Mouse (Mus musculus) kidney, adult 2 months (tissue): ENCODE results near the gene Blm.

Experiments
- CTCF ChIP-seq: fragments of 200-500 bp; conservative IDR thresholded peaks from 2 replicates; pipeline ENCODE4 v1.5.1; 2011; ENCODE audit warnings: low read depth, mild to moderate bottlenecking, control low read depth, low read length, moderate library complexity, mixed read lengths; ENCODE audit not compliant: insufficient read depth, insufficient read length
- POLR2A ChIP-seq: fragments of 200-500 bp; IDR thresholded peaks from one replicate; pipeline ENCODE4 v1.6.1; 2011; ENCODE audit warnings: low read depth, low read length, control low read depth

DNA sequence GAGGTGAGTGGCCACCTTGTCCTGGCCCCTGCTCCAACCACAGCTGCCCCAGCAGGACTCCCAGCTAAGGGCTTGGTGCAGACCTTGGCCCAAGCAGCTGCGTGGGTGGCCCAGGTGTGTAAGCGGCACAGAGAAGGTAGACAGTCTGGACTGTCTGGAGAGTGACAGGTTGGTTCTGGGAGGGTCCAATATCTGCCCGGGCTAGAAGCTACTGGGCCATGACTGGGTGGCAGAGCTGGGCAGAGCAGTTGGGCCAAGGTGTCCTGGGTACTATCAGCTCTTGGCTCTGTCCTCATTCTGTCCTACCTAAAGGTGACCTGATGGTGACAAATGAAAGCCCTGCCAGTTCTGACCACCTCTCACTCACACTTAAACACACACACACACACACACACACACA lies 91.8 kb downstream of the Blm start:
- TF ChIP-seq CTCF = no peak
- no peak for TF ChIP-seq POLR2A
